Mouse (Mus musculus) limb, embryonic 11.5 days (tissue): ENCODE measurements around the gene Hoxa10. TPM values are rescaled to one million over a fixed set of nuclear protein-coding genes. Genes with fewer than 3 reads are reported as not detected.

ENCODE experiments used
- ATAC-seq: fragments of 200-750 bp; cut with Nextera tagmentation; 2 replicates; pipeline ENCODE4 v1.8.0; 2017; ENCODE audit warnings: low read depth; ENCODE audit not compliant: insufficient number of reproducible peaks, low FRiP score, low TSS enrichment
- DNase-seq: peaks from one replicate; pipeline ENCODE4 v3.0.0-alpha.2; 2015; ENCODE audit warnings: low spot score
- H3K27ac ChIP-seq: fragments of 300-500 bp; sonication (generic); replicated peaks from 2 replicates; pipeline ENCODE4 v1.5.1; 2014; ENCODE audit warnings: low read depth, mild to moderate bottlenecking, low read length
- H3K27me3 ChIP-seq: fragments of 300-500 bp; sonication (generic); 2 replicates; pipeline ENCODE4 v1.6.1; 2014; ENCODE audit warnings: mild to moderate bottlenecking, low read length, mixed read lengths; ENCODE audit not compliant: control insufficient read depth, insufficient read depth
- H3K36me3 ChIP-seq: fragments of 300-500 bp; sonication (generic); 2 replicates; pipeline ENCODE4 v1.6.1; 2014; ENCODE audit warnings: mild to moderate bottlenecking, low read length, moderate library complexity, mixed read lengths; ENCODE audit not compliant: control insufficient read depth, insufficient read depth
- H3K4me1 ChIP-seq: fragments of 300-500 bp; sonication (generic); 2 replicates; pipeline ENCODE4 v1.6.1; 2014; ENCODE audit warnings: low read length, mixed read lengths; ENCODE audit not compliant: control insufficient read depth, insufficient read depth
- H3K4me2 ChIP-seq: fragments of 300-500 bp; sonication (generic); 2 replicates; pipeline ENCODE4 v1.6.1; 2014; ENCODE audit warnings: low read depth, mild to moderate bottlenecking, moderate library complexity; ENCODE audit not compliant: severe bottlenecking
- H3K4me3 ChIP-seq: fragments of 300-500 bp; sonication (generic); 2 replicates; pipeline ENCODE4 v1.5.1; 2014; ENCODE audit warnings: low read depth, low read length
- H3K9ac ChIP-seq: fragments of 300-500 bp; sonication (generic); 2 replicates; pipeline ENCODE4 v1.6.1; 2014; ENCODE audit warnings: mild to moderate bottlenecking, low read length
- H3K9me3 ChIP-seq: fragments of 300-500 bp; sonication (generic); 2 replicates; pipeline ENCODE4 v1.6.1; 2016; ENCODE audit warnings: low read length; ENCODE audit not compliant: control insufficient read depth
- WGBS: fragments of 180-500 bp; shearing (Covaris S2); extraction: QIAGEN DNeasy Blood & Tissue Kit; methylation state at CpG from one replicate; pipeline ENCODE4 v1.1.7; 2014; 5-methylcytosine and 5-hydroxymethylcytosine counted together
- polyA plus RNA-seq: library from polyadenylated mRNA; unstranded; fragments of >200 nt; fragmentation: Nextera tagmentation; extraction: Ambion mirVana; gene quantifications from 2 replicates; pipeline ENCODE4 v1.2.1, GENCODE M21; 2014

Gene Hoxa10
- polyA plus RNA-seq, 1 experiment from 2014 or later = 278 TPM

GRCm38 (mm10) chr6:52206882-52207683, 33.6 kb downstream of the Hoxa10 start:
- Histone ChIP-seq H3K9ac (peak overlapping the region; percentile 40), H3K4me2 (peak overlapping the region; percentile 98), H3K4me1 (peaks cover 75% of the 10 kb centered on the region), H3K9me3 (no peaks in the 10 kb centered on the region), H3K36me3 (peaks cover 2% of the 10 kb centered on the region; the same call in 1 of the 2 replicates), H3K27me3 (no peaks in the 10 kb centered on the region), H3K4me3 (no peak overlapping the region), H3K27ac (no peak overlapping the region)
- DNase-seq (peak; percentile 37), ATAC-seq (no peak)
- 12% methylated on average over 4 of the region's 4 CpGs for whole genome bisulfite sequencing

- no peaks in the 10 kb centered on the region for H3K27me3 ChIP-seq
- peak overlapping the region; percentile 56 for H3K27ac ChIP-seq
- peaks cover 2% of the 10 kb centered on the region; the same call in 1 of the 2 replicates for H3K36me3 ChIP-seq
- peak overlapping the region; percentile 24 for H3K4me3 ChIP-seq
- H3K4me2 ChIP-seq = peak overlapping the region; percentile 98
- peak overlapping the region; percentile 65 for H3K9ac ChIP-seq
- peaks cover 80% of the 10 kb centered on the region for H3K4me1 ChIP-seq
- WGBS = 4% methylated on average over 55 of the region's 55 CpGs
- peak; percentile 73 for DNase-seq
- no peaks in the 10 kb centered on the region for H3K9me3 ChIP-seq
- ATAC-seq = no peak
Observed at GRCm38 (mm10) chr6:52205638-52206621, 34.7 kb downstream of the Hoxa10 start.

GRCm38 (mm10) chr6:52205221-52205620, 35.4 kb downstream of the Hoxa10 start:
- H3K27ac ChIP-seq = peak overlapping the region; percentile 56
- H3K4me3 ChIP-seq = peak overlapping the region; percentile 24
- H3K4me2 ChIP-seq = peak overlapping the region; percentile 98
- H3K4me1 ChIP-seq = peaks cover 85% of the 10 kb centered on the region
- peak overlapping the region; percentile 65 for H3K9ac ChIP-seq
- peaks cover 2% of the 10 kb centered on the region; the same call in 1 of the 2 replicates for H3K36me3 ChIP-seq
- no peaks in the 10 kb centered on the region for H3K27me3 ChIP-seq
- ATAC-seq (no peak), DNase-seq (no peak)
- no peaks in the 10 kb centered on the region for H3K9me3 ChIP-seq
- 3% methylated on average over 14 of the region's 14 CpGs for WGBS

- Histone ChIP-seq H3K4me2 (peak within 1 kb of the TSS; percentile 98), H3K27me3 (no peaks in the 10 kb centered on the region), H3K27ac (peak within 1 kb of the TSS; percentile 59), H3K4me3 (peak within 1 kb of the TSS; percentile 44), H3K9ac (peak within 1 kb of the TSS; percentile 76), H3K4me1 (peaks cover 80% of the 10 kb centered on the region), H3K36me3 (peaks cover 2% of the 10 kb centered on the region; the same call in 1 of the 2 replicates), H3K9me3 (no peaks in the 10 kb centered on the region)
- DNase-seq (peak; percentile 96), ATAC-seq (peak; percentile 56; the same call in 1 of the 2 replicates)
- under 1% methylated on average over 65 of the region's 65 CpGs for WGBS
Observed at GRCm38 (mm10) chr6:52204050-52204752, 36.5 kb downstream of the Hoxa10 start, which contains the start of gene Hoxa5. Gene Hoxa5, minus strand, starts transcription at chr6:52204587.

GRCm38 (mm10) chr6:52203371-52204049, 37.1 kb downstream of the Hoxa10 start:
- Histone ChIP-seq H3K27ac (peak overlapping the region; percentile 59), H3K4me3 (peak overlapping the region; percentile 44), H3K9me3 (no peaks in the 10 kb centered on the region), H3K27me3 (no peaks in the 10 kb centered on the region), H3K4me1 (peaks cover 73% of the 10 kb centered on the region), H3K9ac (peak overlapping the region; percentile 76), H3K4me2 (peak overlapping the region; percentile 98), H3K36me3 (peaks cover 2% of the 10 kb centered on the region; the same call in 1 of the 2 replicates)
- DNase-seq = peak; percentile 73
- under 1% methylated on average over 39 of the region's 46 CpGs for WGBS
- ATAC-seq = no peak

GRCm38 (mm10) chr6:52203121-52203370, 37.6 kb downstream of the Hoxa10 start:
- DNase-seq = peak; percentile 70

GRCm38 (mm10) chr6:52202362-52203120, 38.1 kb downstream of the Hoxa10 start:
- peak overlapping the region; percentile 98 for H3K4me2 ChIP-seq
- ATAC-seq (no peak), DNase-seq (peak; percentile 57)
- H3K9me3 ChIP-seq = no peaks in the 10 kb centered on the region
- peaks cover 67% of the 10 kb centered on the region for H3K4me1 ChIP-seq
- H3K36me3 ChIP-seq = peaks cover 2% of the 10 kb centered on the region; the same call in 1 of the 2 replicates
- peak overlapping the region; percentile 47; the same call in 1 of the 2 replicates for H3K27ac ChIP-seq
- no peaks in the 10 kb centered on the region for H3K27me3 ChIP-seq
- 8% methylated on average over 22 of the region's 22 CpGs for WGBS
- H3K9ac ChIP-seq = peak overlapping the region; percentile 76
- peak overlapping the region; percentile 44 for H3K4me3 ChIP-seq

More at GRCm38 (mm10) chr6:52203121-52203370, 37.6 kb downstream of the Hoxa10 start:
- H3K4me2 ChIP-seq = peak overlapping the region; percentile 98
- H3K4me1 ChIP-seq = peaks cover 69% of the 10 kb centered on the region
- H3K9me3 ChIP-seq = no peaks in the 10 kb centered on the region
- H3K27ac ChIP-seq = no peak overlapping the region; the same call in 1 of the 2 replicates
- H3K27me3 ChIP-seq = no peaks in the 10 kb centered on the region
- 4% methylated on average over 10 of the region's 10 CpGs for WGBS
- H3K9ac ChIP-seq = peak overlapping the region; percentile 76
- peaks cover 2% of the 10 kb centered on the region; the same call in 1 of the 2 replicates for H3K36me3 ChIP-seq
- ATAC-seq = no peak
- H3K4me3 ChIP-seq = peak overlapping the region; percentile 44
